Mouse (Mus musculus): ENCODE measurements around the gene Syngr1. TPM values are rescaled to one million over a fixed set of nuclear protein-coding genes. Genes with fewer than 3 reads are reported as not detected.

The Syngr1 gene
- polyA plus RNA-seq, 1 experiment: 113 TPM

DNA sequence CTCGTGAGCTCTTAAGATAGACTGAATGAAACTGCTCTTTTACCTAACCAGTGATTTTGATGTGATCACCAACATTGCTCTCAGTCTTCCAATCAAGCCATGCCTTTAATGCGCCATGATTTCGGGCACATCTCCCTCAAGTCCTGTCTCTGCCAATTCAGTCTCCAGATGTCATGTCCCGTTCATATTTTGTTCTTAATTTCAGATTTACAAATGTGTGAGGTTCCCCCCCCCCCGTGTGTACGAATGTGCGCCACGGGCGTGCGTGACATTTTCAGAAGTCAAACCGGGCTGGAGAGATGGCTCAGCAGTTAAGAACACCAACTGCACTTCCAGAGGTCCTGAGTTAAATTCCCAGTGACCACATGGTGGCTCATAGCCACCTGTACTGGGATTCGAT, 7.4 kb upstream of the Syngr1 start:
- H3K4me3 ChIP-seq (replicated peaks): peak overlapping the region; percentile 91
- TF ChIP-seq GATA1 (IDR thresholded peaks at IDR 0.05; ENCODE audit: borderline replicate concordance, low read length): no peak
- no peak for TF ChIP-seq FLI1 (IDR thresholded peaks at IDR 0.05; ENCODE audit: low read length)
- peaks cover 41% of the 10 kb centered on the region for H3K36me3 ChIP-seq (replicated peaks; ENCODE audit: low read length)
- H3K4me1 ChIP-seq: peaks cover 41% of the 10 kb centered on the region
- peaks cover 7% of the 10 kb centered on the region; the same call in 1 of the 2 replicates for H3K9me3 ChIP-seq
- no peaks in the 10 kb centered on the region for H3K27me3 ChIP-seq (replicated peaks)

DNA sequence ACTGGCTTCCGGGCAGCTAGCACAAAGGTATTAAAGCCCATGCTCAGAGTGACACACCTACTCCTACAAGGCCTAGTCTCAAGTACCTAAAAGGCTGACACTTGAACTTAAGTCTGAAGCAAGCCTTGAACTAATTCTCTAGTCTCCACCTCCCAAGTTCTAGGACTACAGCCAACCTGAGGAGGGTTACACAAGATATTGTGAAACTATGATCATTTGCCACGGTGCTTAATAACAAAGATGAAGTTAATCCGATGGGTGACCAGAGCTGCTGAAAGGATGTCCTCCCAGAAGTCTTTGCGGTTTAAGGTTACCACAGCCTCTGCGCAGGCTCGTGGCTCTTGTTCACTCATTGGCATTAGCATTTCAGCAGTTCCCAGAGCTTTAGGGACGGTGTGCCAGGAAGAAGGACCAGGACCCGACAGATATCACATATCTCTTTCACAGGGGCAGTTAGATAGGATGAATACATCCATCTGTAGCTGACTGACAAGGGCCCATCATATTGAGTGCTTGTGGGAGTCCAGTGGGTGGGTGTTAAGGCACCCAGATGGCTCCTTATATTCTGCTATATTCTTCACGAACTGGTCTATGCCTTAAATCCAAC, 3.6 kb upstream of the Syngr1 start:
- peaks cover 4% of the 10 kb centered on the region for H3K36me3 ChIP-seq (replicated peaks; ENCODE audit: low read length)
- peaks cover 7% of the 10 kb centered on the region; the same call in 1 of the 2 replicates for H3K9me3 ChIP-seq
- TF ChIP-seq FLI1 (IDR thresholded peaks at IDR 0.05; ENCODE audit: low read length) (no peak), GATA1 (IDR thresholded peaks at IDR 0.05; ENCODE audit: borderline replicate concordance, low read length) (no peak)
- H3K4me3 ChIP-seq (replicated peaks): no peak overlapping the region
- no peaks in the 10 kb centered on the region for H3K27me3 ChIP-seq (replicated peaks)
- H3K4me1 ChIP-seq: peaks cover 38% of the 10 kb centered on the region

DNA sequence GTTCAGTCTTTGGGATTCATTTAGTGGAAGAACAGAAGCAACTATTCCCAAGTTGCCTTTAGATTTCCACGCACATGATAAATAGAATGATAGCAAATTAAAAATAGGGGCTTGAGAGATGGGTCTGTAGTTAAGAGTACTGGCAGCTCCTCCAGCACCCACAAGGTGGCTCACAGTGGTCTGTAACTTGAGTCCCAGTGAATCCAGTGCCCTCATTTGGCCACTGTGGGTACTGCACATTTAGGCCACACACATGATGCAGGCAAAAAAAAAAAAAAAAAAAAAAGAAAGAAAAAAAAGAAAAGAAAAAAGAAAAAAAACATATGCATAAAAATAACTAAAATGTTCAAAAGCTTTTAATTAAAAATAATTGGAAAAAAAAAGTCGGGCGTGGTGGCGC, 2.5 kb upstream of the Syngr1 start:
- Histone ChIP-seq H3K9me3 (peaks cover 7% of the 10 kb centered on the region; the same call in 1 of the 2 replicates), H3K4me3 (replicated peaks) (no peak overlapping the region), H3K36me3 (replicated peaks; ENCODE audit: low read length) (peaks cover 2% of the 10 kb centered on the region), H3K4me1 (peaks cover 47% of the 10 kb centered on the region), H3K27me3 (replicated peaks) (no peaks in the 10 kb centered on the region)
- TF ChIP-seq GATA1 (IDR thresholded peaks at IDR 0.05; ENCODE audit: borderline replicate concordance, low read length) (no peak), FLI1 (IDR thresholded peaks at IDR 0.05; ENCODE audit: low read length) (no peak)

DNA sequence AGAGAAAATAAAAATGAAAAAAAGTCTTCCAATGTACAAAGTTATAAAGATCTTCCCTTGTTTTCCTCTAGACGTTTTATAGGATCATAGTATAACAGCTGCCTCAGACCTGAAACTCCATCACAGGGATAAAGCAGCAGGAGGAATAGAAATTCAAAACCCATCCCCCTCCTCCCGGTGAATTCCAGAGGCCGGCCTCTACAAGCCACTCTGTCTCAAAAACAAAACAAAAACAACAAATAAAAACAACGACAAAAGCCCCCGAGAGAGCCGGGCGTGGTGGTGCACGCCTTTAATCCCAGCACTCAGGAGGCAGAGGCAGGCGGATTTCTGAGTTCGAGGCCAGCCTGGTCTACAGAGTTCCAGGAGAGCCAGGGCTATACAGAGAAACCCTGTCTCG, 979 bp upstream of the Syngr1 start:
- no peak for TF ChIP-seq GATA1 (IDR thresholded peaks at IDR 0.05; ENCODE audit: borderline replicate concordance, low read length)
- TF ChIP-seq FLI1 (IDR thresholded peaks at IDR 0.05; ENCODE audit: low read length): no peak
- no peak overlapping the region for H3K4me3 ChIP-seq (replicated peaks)
- H3K4me1 ChIP-seq: peaks cover 57% of the 10 kb centered on the region

DNA sequence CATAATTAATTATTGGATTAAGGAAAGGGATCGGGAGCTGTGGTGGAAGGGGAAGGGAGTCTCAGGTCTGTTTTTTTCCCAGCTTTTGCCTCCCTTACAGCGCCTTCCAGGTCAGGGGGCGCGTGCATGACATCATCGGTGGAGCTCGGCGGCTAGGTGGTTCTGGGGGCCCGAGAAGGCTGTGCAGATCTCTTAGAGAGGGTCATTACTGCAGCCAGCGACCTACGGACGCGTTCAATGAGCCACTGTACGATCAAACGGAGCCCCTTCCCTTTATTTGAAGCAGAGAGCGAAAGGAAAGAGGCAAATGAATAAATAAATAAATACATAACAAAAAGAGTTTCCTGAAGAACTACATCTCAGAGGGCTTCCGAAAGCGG, 403 bp upstream of the Syngr1 start:
- no peak for TF ChIP-seq FLI1 (IDR thresholded peaks at IDR 0.05; ENCODE audit: low read length)
- TF ChIP-seq GATA1 (IDR thresholded peaks at IDR 0.05; ENCODE audit: borderline replicate concordance, low read length): no peak
- H3K27me3 ChIP-seq (replicated peaks): no peaks in the 10 kb centered on the region
- H3K36me3 ChIP-seq (replicated peaks; ENCODE audit: low read length): peaks cover 8% of the 10 kb centered on the region
- H3K4me1 ChIP-seq: peaks cover 61% of the 10 kb centered on the region
- peaks cover 7% of the 10 kb centered on the region; the same call in 1 of the 2 replicates for H3K9me3 ChIP-seq
- H3K4me3 ChIP-seq (replicated peaks): peak overlapping the region; percentile 99

More for the DNA sequence above, 979 bp upstream of the Syngr1 start:
- Histone ChIP-seq H3K9me3 (peaks cover 7% of the 10 kb centered on the region; the same call in 1 of the 2 replicates), H3K27me3 (replicated peaks) (no peaks in the 10 kb centered on the region), H3K36me3 (replicated peaks; ENCODE audit: low read length) (peaks cover 8% of the 10 kb centered on the region)

DNA sequence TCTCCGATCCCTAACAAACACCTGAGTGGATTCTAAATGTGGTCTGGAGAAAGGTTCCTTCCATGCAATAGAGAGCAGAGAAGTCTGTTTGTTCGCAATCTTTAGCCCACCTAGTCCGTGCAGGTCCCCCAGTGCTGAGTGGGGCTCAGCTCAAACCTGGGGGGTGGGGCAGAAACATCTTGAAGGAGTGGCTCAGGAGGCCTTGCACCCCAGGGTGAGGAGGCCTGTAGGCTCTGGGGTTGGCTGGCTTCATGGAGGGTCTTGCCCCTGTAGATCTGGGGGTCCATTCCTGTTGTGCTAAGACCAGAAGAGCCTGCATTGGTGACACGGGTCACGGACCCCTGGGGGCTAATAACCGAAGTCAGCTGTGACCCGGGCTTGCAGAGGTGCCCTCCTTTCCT, 907 bp downstream of the Syngr1 start:
- H3K36me3 ChIP-seq (replicated peaks; ENCODE audit: low read length): peaks cover 13% of the 10 kb centered on the region
- TF ChIP-seq FLI1 (IDR thresholded peaks at IDR 0.05; ENCODE audit: low read length): no peak
- TF ChIP-seq GATA1 (IDR thresholded peaks at IDR 0.05; ENCODE audit: borderline replicate concordance, low read length): no peak
- peak overlapping the region; percentile 99 for H3K4me3 ChIP-seq (replicated peaks)
- no peaks in the 10 kb centered on the region for H3K27me3 ChIP-seq (replicated peaks)
- H3K9me3 ChIP-seq: no peaks in the 10 kb centered on the region
- H3K4me1 ChIP-seq: peaks cover 74% of the 10 kb centered on the region

DNA sequence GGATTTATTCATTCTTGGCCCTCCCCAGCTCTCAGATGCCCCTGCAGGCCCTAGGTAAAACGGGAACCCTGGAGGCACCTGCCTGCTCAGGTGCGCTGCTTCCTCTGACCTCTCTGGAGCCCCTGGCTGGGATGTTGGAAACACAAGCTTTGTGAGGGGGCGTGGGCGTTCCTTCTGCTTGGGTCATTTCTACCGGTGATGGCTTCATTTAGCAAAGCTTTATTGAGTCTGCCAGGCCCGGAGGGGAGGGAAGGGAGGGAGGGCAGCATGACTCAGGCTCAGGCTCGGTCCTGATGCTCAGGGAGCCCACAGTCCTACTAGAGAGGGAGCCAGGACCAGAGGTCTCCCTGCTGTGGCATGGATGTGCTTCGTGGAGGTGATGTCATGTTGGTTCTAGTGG, 1.5 kb downstream of the Syngr1 start:
- H3K4me1 ChIP-seq: peaks cover 77% of the 10 kb centered on the region
- no peak for TF ChIP-seq GATA1 (IDR thresholded peaks at IDR 0.05; ENCODE audit: borderline replicate concordance, low read length)
- no peak for TF ChIP-seq FLI1 (IDR thresholded peaks at IDR 0.05; ENCODE audit: low read length)
- peaks cover 13% of the 10 kb centered on the region for H3K36me3 ChIP-seq (replicated peaks; ENCODE audit: low read length)
- no peaks in the 10 kb centered on the region for H3K27me3 ChIP-seq (replicated peaks)
- H3K4me3 ChIP-seq (replicated peaks): peak overlapping the region; percentile 99
- no peaks in the 10 kb centered on the region for H3K9me3 ChIP-seq

DNA sequence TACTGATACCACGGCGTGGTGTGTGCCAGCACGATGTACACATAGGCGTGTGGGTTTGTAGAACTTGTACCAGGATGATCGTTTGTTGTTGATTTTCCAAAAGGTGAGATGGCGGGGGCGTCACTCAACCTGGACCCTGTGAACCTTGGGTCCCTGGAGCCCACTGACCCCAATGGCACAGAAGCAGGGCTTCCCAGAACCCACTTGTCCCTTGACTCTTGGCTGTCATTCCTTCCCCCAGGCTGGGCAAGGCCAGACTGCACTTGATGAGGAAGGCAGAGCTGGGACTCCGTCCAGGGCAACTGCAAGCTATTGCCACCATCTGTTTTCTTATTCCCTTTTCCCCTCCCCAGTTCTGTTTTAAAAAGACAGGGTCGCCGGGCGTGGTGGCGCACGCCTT, 3.1 kb downstream of the Syngr1 start:
- TF ChIP-seq FLI1 (IDR thresholded peaks at IDR 0.05; ENCODE audit: low read length): no peak
- no peak for TF ChIP-seq GATA1 (IDR thresholded peaks at IDR 0.05; ENCODE audit: borderline replicate concordance, low read length)
- Histone ChIP-seq H3K9me3 (no peaks in the 10 kb centered on the region), H3K27me3 (replicated peaks) (no peaks in the 10 kb centered on the region), H3K4me1 (peaks cover 87% of the 10 kb centered on the region), H3K36me3 (replicated peaks; ENCODE audit: low read length) (peaks cover 13% of the 10 kb centered on the region), H3K4me3 (replicated peaks) (no peak overlapping the region)

DNA sequence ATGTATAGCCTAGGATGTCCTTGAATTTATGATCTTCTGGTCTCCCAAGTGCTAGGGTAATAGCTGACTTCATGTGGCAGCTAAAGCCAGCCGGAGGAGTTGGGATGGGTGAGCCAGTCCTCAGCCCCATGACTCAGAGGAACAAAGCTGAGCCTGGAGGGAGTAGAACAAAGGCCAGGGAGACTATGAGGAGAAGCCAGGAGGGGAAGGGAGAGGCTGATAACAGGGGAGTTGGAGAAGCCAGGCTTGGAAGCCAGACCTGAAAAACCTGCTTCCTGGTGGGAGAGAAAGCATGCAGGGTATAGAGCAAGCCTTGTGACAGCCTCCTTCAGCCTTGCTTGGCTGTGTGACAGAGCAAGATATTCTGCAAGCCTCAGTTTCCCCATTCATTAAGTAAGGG, 4.5 kb downstream of the Syngr1 start:
- no peak overlapping the region for H3K4me3 ChIP-seq (replicated peaks)
- H3K36me3 ChIP-seq (replicated peaks; ENCODE audit: low read length): peaks cover 13% of the 10 kb centered on the region

DNA sequence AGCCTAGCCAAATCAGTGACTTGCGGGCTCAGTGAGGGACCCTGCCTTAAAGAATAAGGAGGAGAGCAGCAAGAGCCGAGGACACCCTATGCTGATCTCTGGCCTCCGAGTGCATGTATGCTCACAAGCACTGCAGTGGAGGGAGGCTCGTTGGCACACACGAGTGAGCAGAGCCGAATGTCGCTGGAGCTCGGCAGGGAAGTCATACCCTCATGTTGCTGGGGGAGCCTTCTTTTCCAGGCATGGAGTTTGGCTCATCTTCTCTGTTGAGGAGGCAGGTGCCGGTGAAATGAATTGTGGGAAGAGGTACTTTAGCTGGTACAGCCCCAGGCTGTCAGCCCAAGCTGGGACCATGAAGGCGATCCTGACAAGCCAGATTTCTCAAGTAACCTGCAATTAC, 5.3 kb downstream of the Syngr1 start:
- TF ChIP-seq FLI1 (IDR thresholded peaks at IDR 0.05; ENCODE audit: low read length) (no peak), GATA1 (IDR thresholded peaks at IDR 0.05; ENCODE audit: borderline replicate concordance, low read length) (no peak)
- Histone ChIP-seq H3K4me1 (peaks cover 95% of the 10 kb centered on the region), H3K9me3 (no peaks in the 10 kb centered on the region), H3K4me3 (replicated peaks) (peak overlapping the region; percentile 86), H3K27me3 (replicated peaks) (no peaks in the 10 kb centered on the region), H3K36me3 (replicated peaks; ENCODE audit: low read length) (peaks cover 19% of the 10 kb centered on the region)

More for the DNA sequence above, 4.5 kb downstream of the Syngr1 start:
- H3K9me3 ChIP-seq: no peaks in the 10 kb centered on the region
- TF ChIP-seq GATA1 (IDR thresholded peaks at IDR 0.05; ENCODE audit: borderline replicate concordance, low read length) (no peak), FLI1 (IDR thresholded peaks at IDR 0.05; ENCODE audit: low read length) (no peak)
- H3K4me1 ChIP-seq: peaks cover 90% of the 10 kb centered on the region
- no peaks in the 10 kb centered on the region for H3K27me3 ChIP-seq (replicated peaks)

Measured in megakaryocyte, embryonic 14.5 days (primary cell).